Mouse (Mus musculus) gastrocnemius, adult 8-10 months (tissue): ENCODE measurements around the gene Nckap5. TPM values are rescaled to one million over a fixed set of nuclear protein-coding genes. Genes with fewer than 3 reads are reported as not detected.

ENCODE experiments used
- DNase-seq, 2 experiments: peaks; one replicate each; pipeline ENCODE4 v3.0.0; 2022; ENCODE audit warnings: low spot score in 2 of 2
- total RNA-seq, 4 experiments: library from RNA; stranded (reverse); gene quantifications; 2 replicates each; pipeline ENCODE4 v1.2.4; 2022

Gene Nckap5
- total RNA-seq, 4 experiments from 2014 or later, result 0.46 to 1.6 (median 0.97) TPM

DNA sequence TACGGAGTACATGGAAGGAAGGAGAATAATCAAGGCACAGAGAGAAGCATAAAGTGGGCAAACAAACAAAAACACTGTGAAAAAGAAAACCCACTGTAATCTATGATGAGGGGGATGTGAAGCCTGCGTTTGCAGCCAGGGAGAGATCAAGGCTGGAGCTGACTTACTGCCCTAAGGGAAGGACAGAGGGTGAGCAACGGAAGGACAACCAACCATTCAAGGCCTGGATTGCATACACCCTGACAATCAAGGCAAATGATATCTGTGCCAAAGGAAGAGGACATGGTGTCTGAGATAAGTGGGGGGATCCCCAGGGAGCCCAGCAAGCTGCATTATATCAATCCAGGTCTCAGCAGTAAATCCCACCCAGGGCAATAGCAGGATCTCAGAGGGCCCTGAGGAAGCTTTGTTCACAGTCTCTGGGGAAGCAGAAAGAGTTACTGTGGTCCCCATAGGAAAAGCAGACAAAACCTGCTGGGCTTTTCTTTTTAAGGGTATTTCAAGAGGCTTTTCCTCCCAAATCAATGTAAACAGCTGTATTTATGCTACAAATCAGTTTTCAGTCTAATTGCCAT, 265.4 kb downstream of the Nckap5 start:
- no peak for DNase-seq

DNA sequence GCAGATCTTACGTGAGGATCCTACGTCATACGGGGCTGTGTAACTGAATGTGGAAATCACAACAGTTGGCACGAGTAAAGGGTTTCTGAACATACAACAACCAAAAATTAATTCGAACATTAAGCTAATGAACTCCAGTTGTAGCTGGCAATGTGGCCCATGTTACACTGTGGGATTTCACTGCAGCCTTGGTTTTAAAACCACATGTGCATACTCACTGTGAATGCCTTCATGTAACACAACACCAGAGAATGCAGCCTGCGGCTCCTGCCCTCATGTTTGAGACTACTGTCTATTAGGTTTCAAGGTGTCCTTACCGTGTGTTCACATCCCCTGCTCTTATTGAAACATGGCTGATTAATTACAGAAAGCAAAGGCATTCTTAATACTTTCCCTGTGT, 269.7 kb downstream of the Nckap5 start:
- DNase-seq, result no peak

DNA sequence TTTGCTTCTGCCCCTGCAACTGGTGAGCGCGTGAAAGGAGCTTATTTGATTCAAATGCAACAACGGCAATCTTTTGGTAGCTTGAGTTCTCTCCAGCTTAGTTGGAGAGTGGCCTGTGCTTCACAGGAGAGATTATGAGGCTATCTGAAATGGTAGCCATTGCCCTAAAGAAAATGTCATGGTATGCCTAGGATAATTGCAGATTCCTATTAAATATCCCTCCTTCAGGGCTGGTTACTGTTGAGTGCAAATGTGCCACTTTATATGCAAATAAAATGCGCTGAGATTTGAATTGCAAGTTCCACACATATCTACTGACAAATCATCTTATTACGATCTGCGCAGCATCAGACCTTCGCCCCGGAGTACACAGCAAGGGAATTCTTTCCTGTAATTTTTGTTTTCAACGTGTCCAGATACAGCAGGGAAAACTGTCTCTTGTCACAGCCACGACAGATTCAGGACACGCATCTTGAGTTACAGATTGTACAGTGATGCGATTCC, 272.8 kb downstream of the Nckap5 start:
- no peak for DNase-seq

DNA sequence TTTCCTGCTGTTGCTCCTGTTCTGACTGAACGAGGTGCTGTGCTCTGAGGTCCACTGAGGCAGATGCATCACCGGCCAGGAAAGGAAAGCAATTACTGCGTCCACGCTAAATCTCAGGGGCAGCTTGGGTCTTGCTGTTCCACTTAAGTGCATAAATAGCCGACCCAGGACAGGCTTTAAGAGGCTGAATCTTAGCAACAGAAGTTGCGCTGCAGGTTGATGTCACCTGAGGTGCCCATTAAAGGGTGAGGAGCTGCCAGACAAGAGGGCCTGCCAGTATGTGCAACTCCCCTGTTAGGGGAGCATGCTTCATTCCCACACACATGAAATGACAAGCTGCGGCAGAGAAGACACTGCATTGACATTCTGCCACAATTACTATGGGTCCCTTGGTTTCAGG, 282.6 kb downstream of the Nckap5 start:
- no peak for DNase-seq

DNA sequence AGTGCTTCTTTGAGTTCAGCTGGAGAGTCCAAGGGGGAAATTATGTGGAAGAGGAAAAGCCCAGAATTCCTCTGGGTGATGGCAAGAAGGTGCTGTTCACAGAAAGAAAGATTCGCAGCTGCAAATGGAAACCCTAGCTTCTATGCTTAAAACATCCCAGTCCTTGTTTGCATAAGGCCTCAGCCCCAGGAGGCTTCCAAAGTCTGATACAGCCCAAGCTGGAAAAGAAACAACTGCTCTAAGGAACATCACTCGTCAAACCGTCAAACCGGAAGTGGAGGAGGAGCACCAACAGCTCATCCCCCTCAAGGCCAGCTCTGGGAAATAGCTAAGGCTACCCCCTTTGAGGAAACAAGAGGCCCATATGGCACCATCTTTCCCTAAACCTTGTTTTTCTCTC, 286.1 kb downstream of the Nckap5 start:
- no peak for DNase-seq

DNA sequence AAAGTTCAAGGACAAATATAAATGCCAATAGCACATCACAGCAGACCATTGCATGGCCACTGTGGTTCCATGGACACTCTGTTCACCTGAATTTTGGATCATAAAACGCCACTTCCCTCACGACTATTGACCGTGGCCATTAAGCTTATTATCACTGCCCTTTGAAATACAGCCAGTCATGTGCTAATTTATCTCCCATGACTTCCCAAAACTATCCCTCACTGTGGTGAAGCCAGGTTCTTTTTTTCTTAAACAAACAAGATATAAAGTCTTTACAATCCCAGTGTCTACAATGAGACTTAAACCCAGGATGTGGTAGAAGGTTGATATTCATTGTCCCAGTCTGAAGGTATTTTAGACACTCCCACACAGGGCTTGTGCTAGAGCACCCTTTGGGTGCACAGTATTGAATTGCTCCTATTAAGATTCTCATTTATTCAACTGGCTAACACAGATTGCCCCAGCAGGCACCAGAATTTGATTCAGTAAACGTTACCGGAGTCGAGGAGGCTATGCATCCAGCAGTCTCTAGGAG, 293.3 kb downstream of the Nckap5 start:
- DNase-seq, result no peak

DNA sequence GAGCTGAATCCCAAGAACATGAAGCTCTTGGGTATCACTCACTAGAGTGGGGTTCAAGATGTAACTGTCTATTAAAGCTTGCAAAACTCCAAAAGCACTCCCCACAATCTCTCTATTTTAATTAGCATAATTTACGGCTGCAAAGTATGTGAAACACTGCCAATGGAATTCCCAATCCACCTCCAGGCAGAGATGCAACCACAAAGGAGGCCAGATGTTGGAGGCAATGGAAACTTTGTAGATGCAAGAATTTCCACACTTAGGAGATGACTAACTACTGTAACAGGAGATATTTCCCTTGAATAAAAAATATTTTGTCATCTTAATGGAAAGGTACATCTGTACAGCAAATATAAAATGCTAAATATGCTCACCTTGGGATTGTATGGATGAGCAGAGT, 295.1 kb downstream of the Nckap5 start:
- DNase-seq, result no peak

DNA sequence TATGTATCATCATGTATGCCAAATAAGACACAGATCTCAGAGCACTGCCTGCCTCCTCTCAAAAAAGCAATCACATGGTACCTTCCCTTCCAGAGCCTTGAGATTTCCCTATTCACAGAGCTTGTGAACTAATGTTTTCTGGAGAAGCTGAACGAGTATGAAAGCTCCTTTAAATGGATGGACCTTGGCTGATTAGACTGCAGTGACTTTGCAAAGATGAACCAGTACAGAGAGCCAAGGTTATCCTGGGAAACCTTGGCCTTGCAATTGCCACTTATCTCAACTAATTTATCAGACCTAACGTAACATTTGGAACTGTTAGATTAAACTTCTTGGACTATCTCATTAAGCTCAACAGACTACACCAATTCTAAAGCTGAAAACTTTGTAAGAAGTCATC, 296.6 kb downstream of the Nckap5 start:
- DNase-seq, result no peak

DNA sequence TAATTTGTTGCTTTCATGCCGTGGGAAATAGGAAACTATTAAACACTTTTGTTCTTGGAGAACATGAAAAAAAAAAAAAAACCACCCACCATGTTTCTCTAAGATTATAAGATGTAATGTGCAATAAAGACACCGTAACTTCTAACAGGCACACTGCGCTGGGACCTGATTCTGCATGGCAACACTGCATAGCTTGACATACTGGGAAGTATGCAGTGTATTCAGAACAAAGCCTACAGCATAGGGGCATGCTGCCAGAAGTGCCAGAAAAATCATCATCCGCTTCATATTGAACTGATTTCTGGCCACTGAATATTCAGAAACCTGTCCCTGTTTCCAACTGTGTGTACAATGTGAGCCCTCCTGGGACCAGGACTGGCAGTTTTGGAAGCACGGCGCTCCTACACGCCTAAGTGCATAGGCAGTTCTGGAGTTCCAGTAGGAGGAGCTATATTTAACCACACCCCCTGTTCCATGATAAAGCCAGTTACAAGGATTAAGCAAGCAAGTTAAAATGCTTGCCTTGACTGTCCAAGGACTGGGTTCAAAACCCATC, 302.5 kb downstream of the Nckap5 start:
- DNase-seq, result no peak

DNA sequence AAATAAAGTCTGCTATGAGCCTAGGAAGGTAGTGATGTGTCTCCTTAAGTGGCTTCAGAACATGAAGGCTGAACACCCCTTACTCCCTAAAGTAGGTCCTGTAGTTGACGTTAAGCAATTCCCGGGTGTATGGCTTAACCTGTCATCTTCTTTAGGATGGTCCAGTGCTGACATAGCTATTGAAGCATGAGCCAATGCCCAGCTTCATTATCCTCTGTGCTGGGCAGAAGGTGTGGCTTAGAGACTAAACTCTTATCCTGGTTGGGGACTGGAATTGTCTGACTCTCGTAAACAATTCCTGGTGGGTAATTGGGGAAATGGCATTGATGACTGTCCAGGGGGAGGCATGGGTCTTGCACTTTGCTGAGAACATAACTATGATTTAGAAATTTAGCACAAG, 312.5 kb downstream of the Nckap5 start:
- no peak for DNase-seq

DNA sequence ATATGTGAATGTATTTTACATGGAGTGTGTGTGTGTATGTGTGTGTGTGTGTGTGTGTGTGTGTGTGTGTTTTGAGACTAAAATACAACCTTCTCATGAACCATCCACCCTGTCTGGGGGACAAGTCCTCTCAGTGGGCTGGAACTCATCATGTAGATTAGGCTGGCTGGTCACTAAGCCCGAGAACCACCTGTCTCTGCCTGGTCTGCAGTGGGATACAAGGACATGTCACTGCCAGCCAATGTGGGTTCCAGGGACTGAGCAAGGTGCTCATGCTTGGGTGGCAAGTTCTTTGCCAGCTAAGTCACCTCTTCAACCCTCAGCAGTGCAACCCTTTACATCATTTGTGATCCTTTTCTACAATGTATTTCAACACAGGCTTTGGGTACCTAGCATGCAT, 313.2 kb downstream of the Nckap5 start:
- no peak for DNase-seq

DNA sequence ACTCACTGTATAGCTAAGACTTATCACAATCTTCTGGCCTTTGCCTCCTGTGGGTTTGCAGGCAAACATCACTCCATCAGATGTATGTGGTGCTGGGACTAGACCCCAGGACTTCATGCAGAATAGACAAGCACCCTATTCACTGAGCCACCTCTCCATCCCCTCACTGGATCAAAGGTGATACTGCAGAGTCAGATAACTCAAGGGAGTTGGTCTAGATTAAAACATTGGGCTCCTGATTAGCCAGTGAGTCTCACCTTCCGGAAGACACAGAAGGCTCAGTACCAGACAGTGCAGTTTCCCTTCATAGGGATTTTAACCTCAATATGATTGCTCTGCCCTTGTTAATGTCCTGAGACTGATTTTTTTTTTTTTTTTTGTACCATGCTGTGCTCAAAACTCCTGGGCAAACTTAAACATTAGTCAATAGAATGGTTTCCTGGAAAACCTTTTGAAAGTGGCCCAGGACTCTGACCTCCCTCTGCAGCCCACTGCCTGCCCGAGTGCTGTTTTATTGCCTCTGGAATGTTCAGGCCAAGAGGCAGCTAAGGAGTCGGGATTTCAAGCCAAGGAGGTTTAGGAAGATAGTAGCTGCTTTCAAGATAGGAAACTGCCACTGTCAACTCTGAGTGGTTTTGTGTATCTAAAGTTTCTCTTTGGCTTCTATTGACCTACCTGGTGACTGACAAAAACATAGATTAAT, 315.4 kb downstream of the Nckap5 start:
- DNase-seq, result no peak

DNA sequence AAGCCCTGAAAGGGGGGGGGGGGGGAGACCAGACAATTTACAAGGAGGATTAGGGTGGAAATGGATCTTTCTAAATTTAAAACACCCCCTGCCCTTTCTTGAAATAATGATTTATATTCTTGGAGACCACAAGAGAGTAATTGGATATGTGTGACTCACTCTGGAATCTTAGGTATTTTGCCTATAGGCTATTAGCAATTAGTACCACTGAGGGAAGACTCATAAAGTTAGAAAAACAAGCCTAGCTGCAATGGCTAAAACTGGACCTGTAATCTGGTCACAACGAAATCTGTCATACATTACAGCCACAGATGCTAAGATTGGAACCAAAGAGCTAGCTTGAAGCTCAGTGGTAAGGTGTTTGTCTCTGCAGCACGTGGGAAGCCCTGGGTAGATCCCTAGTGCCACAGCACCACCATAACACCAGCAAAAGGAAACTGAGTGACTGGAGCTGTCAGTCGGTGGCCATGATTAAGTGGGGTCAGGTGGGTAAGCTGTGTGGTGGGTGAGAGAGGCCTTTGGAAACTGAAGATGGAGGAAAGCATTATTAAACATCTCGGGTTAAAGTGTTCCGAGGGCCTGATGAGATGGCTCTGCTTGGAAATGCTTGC, 318.7 kb downstream of the Nckap5 start:
- DNase-seq, result no peak

DNA sequence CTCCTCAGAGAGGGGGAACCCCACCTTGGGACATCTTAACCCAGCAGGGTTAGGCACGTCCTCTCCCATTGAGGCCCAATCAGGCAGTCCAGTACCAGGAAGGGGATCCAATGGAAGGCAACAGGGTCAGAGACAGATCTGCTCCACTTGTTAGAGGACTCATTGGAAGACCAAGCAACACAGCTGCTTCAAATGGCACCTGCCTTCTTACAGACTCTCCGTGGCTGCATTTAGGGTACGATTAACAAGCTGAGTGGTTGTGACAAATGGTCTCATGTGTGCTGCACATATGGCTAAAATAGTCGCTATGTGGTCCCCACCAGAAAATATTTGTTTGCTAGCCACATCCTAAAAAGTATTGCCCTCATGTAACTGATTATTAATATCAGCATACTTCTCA, 325.9 kb downstream of the Nckap5 start:
- DNase-seq, result no peak

DNA sequence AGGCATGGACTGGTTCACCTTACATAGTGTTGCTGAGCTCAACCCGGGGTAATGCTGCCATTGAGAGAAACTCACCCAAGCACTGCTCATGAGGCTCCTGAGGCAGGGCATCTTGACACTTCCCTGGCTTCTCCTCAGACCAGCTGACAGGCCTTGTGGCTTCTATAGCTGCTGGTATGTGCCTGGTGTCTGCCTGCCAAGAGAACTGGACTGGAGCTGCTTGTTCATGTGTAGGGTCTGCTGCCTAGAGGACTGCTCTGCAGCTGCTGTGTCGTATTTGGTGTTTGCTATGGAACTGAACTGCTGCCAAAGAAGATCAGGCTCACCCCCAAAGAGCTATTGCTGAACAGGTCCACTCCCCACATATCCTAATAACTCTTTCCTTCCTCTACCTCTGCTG, 327.9 kb downstream of the Nckap5 start:
- DNase-seq, result no peak

DNA sequence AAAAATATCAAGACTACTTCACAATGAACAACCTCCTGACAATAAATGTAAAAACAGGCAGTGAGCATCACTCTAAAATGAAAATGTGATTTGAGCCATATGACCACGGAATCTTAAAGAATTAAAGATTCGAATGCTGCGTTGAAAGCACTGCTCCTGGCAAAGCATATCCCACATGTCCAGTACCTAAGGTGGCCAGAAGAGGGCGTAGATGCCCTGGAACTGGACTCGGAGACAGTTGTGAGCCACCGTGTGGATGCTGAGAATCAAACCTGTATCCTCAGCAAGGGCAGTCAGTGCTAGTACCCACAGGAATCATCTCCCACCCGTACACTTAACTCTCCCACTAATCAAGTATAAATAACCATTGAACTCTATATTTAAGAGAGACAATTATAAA, 333.9 kb downstream of the Nckap5 start:
- no peak for DNase-seq

DNA sequence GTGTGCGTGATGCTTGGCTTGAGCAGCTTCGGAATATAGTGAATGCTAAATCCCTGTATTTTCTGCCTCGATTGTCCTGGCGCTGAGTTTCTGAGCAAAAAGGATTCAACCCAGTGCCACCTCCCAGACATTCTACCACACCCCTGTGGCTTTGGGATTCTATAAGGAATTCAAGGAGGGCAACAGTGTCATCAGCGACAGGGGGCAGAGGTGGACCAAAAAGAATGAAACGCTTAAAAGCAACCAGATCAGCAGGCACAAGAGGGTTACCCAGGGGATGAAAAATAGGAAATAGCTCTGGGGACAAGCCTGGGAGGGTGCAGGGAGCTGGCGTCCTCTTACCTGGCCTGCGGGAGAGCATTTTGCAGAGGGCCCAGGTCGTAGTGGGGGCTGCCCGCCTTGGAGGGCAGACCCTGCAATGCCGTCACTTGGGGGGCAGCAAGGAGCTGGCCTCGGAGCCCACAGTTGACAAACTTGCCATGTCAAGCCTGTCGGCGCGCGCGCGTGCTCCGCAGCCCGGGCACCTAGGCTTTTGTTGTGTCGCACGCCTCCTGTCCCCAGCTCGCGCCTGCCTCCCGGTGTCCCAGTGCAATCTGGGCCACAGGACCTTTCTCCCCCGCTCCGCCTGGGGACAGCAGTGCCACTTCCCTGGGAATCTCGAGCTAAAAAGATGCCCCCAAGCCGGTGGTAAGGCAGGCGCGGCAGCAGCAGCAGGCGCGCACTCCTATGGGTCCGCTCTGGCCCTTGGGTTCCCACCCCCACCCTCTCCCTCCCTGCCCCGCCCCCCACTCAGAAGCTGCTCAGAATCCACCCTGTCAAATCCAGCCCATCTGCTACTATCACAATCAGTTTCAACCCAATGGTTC, 338.2 kb downstream of the Nckap5 start:
- no peak for DNase-seq

DNA sequence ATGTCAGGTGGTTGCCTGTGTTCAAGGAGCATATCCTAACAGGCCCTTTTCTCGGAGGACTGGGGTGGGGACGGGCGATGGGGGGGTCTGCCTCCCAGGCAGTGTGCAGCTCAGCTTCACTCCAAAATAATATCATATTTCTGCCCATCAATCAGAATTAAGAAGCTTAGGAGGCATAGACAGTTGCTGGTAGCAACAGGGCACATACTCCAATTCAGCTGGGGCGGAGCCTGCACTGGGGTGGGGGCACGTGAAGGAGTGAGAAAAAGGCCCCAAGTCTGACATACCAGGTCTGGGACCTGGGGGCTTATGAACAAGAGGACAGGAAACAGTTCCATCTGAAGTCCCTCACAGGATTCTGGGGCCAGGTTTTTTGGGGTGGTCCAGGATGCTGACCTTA, 339.2 kb downstream of the Nckap5 start:
- DNase-seq, result no peak

DNA sequence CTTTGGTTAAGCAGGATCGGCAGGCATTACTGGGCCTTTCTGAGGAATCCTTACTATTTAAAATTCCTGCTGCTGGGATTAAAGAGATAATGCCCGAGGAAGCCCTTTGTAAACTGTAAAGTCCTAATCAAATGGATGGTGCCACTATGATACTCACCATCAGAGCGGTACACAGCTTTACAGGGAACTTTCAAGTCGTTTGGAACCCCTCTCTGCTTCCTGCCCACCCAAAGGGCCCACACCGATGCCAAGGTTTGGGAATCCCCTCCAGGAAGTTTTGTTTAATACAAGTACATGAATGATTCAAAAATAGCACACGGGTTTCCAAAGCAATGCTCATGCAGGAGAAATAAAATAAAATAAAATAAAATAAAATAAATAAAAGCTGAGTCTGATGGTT, 340.3 kb downstream of the Nckap5 start:
- no peak for DNase-seq

DNA sequence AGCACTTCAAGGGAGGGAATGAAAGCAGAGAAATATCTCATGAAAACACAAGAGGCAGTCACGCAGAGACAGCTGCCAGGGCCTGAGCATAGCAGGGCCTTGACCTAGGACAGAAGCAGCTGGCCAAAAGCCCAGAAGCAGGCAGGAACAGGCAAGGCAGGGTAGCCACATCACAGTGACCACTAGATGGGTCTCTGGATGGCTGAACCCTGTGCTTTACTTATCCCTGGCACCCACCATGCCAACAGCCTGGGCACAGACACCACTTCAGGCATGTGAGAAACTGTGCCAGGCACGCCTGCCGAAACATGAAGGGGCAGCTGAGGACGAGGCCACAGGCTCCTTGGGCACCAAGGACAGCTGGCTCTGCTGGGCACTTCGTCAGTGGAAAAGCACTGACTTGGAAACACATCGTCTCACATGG, 345.9 kb downstream of the Nckap5 start:
- DNase-seq, result peak; percentile 35 to 73

DNA sequence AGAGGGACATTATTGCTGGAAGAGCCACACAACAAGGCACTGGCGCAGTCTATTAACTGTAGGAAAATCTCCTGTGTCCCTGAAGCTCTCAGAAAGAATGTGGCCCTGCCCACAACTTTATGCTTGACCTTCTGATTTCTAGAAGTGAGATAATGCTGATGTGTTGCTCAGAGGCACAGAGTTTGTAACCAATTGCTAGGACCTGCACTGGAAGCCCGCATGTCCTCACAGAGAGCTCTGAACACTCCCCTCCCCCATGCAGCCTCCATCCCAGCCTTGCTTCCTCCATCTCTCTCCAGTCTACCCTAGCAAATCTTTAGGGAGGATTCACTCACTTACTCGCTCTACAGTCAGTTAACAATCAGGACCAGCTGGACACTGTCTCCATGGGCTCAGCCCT, 346.9 kb downstream of the Nckap5 start:
- no peak for DNase-seq
